Comparison of ENCODE assay signal across 7 mouse cellular contexts in genomic region chr8:104591133-104591834, GRCm38 (mm10). TPM values are rescaled to one million over a fixed set of nuclear protein-coding genes. Genes with fewer than 3 reads are reported as not detected.
A peak's percentile ranks its signal among the peaks of the same experiment; 100 is the strongest.
DNase-seq lines count a peak whose midpoint lies in the region; ATAC-seq and TF ChIP-seq lines count a peak whose summit lies in the region.

TSS of gene Pdp2 (plus strand) at chr8:104591451.

- no peaks in the 10 kb centered on the region for H3K27me3 ChIP-seq in embryonic facial prominence, embryonic 10.5 days (replicated peaks; ENCODE audit: low read depth, poor library complexity, severe bottlenecking)
- no peaks in the 10 kb centered on the region for H3K27me3 ChIP-seq in intestine, postnatal 0 days (replicated peaks; ENCODE audit: control insufficient read depth, insufficient read depth, low read length)
- no peaks in the 10 kb centered on the region for H3K27me3 ChIP-seq in midbrain, embryonic 12.5 days
- H3K27me3 ChIP-seq in small intestine, adult 2 months (ENCODE audit: control insufficient read depth, insufficient read depth, low read length) = no peaks in the 10 kb centered on the region

- peak within 1 kb of the TSS; percentile 80 for H3K4me2 ChIP-seq in intestine, postnatal 0 days (replicated peaks; ENCODE audit: low read depth)
- H3K4me2 ChIP-seq in midbrain, embryonic 12.5 days (replicated peaks) = peak within 1 kb of the TSS; percentile 86

- ATAC-seq in intestine, postnatal 0 days = peak; percentile 98
- peak; percentile 97 for ATAC-seq in midbrain, embryonic 12.5 days (ENCODE audit: low FRiP score, low read depth)

- intact Hi-C loops in left cerebral cortex, postnatal 4 days (cut with DNase I) = no loop called here

- H3K4me3 ChIP-seq in embryonic facial prominence, embryonic 10.5 days = peak within 1 kb of the TSS; percentile 87
- peak within 1 kb of the TSS; percentile 69 for H3K4me3 ChIP-seq in intestine, postnatal 0 days (ENCODE audit: low read depth, low read length)
- peak within 1 kb of the TSS; percentile 76 for H3K4me3 ChIP-seq in midbrain, embryonic 12.5 days
- H3K4me3 ChIP-seq in small intestine, adult 2 months (ENCODE audit: low read depth, low read length) = peak within 1 kb of the TSS; percentile 74

- peak; percentile 92 for TF ChIP-seq POLR2A in small intestine, adult 2 months (IDR thresholded peaks at IDR 0.05; ENCODE audit: low read depth, low read length)

- peaks cover 31% of the 10 kb centered on the region for H3K36me3 ChIP-seq in embryonic facial prominence, embryonic 10.5 days (replicated peaks)
- H3K36me3 ChIP-seq in intestine, postnatal 0 days (ENCODE audit: control insufficient read depth, insufficient read depth) = peaks cover 25% of the 10 kb centered on the region
- peaks cover 26% of the 10 kb centered on the region for H3K36me3 ChIP-seq in midbrain, embryonic 12.5 days
- peaks cover 24% of the 10 kb centered on the region for H3K36me3 ChIP-seq in small intestine, adult 2 months (ENCODE audit: control insufficient read depth, insufficient read depth, low read length)

- 1% methylated on average over 44 of the region's 44 CpGs for WGBS in embryonic facial prominence, embryonic 10.5 days
- under 1% methylated on average over 44 of the region's 44 CpGs for WGBS in intestine, postnatal 0 days
- under 1% methylated on average over 37 of the region's 44 CpGs for WGBS in midbrain, embryonic 12.5 days
- WGBS in small intestine, adult 2 months = under 1% methylated on average over 44 of the region's 44 CpGs

- no peaks in the 10 kb centered on the region for H3K9me3 ChIP-seq in embryonic facial prominence, embryonic 10.5 days
- H3K9me3 ChIP-seq in intestine, postnatal 0 days (ENCODE audit: control insufficient read depth) = no peaks in the 10 kb centered on the region
- H3K9me3 ChIP-seq in midbrain, embryonic 12.5 days = no peaks in the 10 kb centered on the region

- H3K9ac ChIP-seq in intestine, postnatal 0 days (ENCODE audit: low read depth, low read length) = peak within 1 kb of the TSS; percentile 40
- peak within 1 kb of the TSS; percentile 78 for H3K9ac ChIP-seq in midbrain, embryonic 12.5 days (replicated peaks)

- peak; percentile 94 for DNase-seq in adrenal gland, postnatal 10 days
- peak; percentile 93 for DNase-seq in embryonic facial prominence, embryonic 10.5 days (ENCODE audit: low spot score)
- DNase-seq in gonadal fat pad, adult 2 months (ENCODE audit: low read depth) = peak; percentile 70
- DNase-seq in left cerebral cortex, postnatal 4 days = peak; percentile 94

- H3K4me1 ChIP-seq in embryonic facial prominence, embryonic 10.5 days = peaks cover 18% of the 10 kb centered on the region
- no peaks in the 10 kb centered on the region; the same call in 1 of the 2 replicates for H3K4me1 ChIP-seq in intestine, postnatal 0 days (replicated peaks; ENCODE audit: control insufficient read depth, insufficient read depth, low read length)
- peaks cover 11% of the 10 kb centered on the region; the same call in 1 of the 2 replicates for H3K4me1 ChIP-seq in midbrain, embryonic 12.5 days
- H3K4me1 ChIP-seq in small intestine, adult 2 months (ENCODE audit: control insufficient read depth, insufficient read depth, insufficient read length, low read length) = peaks cover 7% of the 10 kb centered on the region; the same call in 1 of the 2 replicates

- TF ChIP-seq CTCF in intestine, postnatal 0 days (IDR thresholded peaks at IDR 0.05; ENCODE audit: low read depth) = no peak
- TF ChIP-seq CTCF in small intestine, adult 2 months (IDR thresholded peaks at IDR 0.05; ENCODE audit: extremely low read depth, insufficient read length, insufficient replicate concordance, low read depth, low read length) = no peak

- peak within 1 kb of the TSS; percentile 87 for H3K27ac ChIP-seq in embryonic facial prominence, embryonic 10.5 days (replicated peaks)
- peak within 1 kb of the TSS; percentile 81 for H3K27ac ChIP-seq in intestine, postnatal 0 days (ENCODE audit: low read depth, low read length)
- H3K27ac ChIP-seq in midbrain, embryonic 12.5 days (replicated peaks) = peak within 1 kb of the TSS; percentile 80
- H3K27ac ChIP-seq in small intestine, adult 2 months (ENCODE audit: insufficient read depth, low read depth, low read length) = peak within 1 kb of the TSS; percentile 83

RNA-seq across cellular contexts. Expression of gene Pdp2, which starts in this region (rescaled TPM):
- 10 to 100 TPM; 25.1 to 32.4 TPM for total RNA-seq in adrenal gland, postnatal 10 days (2021)
- polyA plus RNA-seq in embryonic facial prominence, embryonic 10.5 days (2016; fragmentation: Nextera tagmentation; extraction: Ambion mirVana) = 15.4 and 16.0 TPM in 2 replicates
- polyA plus RNA-seq in gonadal fat pad, adult 2 months (2012; rRNA removed) = 7.6 and 8.6 TPM in 2 replicates
- polyA plus RNA-seq in intestine, postnatal 0 days (2015; fragmentation: Nextera tagmentation; extraction: Ambion mirVana) = 12.2 and 15.2 TPM in 2 replicates
- 10 to 100 TPM; 13.0 to 13.6 TPM for total RNA-seq in left cerebral cortex, postnatal 4 days (2021)
- polyA plus RNA-seq in midbrain, embryonic 12.5 days (2016; fragmentation: Nextera tagmentation; extraction: Ambion mirVana) = 14.7 and 15.8 TPM in 2 replicates
- polyA plus RNA-seq in small intestine, adult 2 months (2012; rRNA removed) = 1.9 and 5.8 TPM in 2 replicates

Comparison
In these comparisons a context has a peak if more than half of its experiments do, and no peak if none do; other contexts are left out.
1. Peak in every context shown above with its lines: DNase-seq, ATAC-seq, H3K4me3 ChIP-seq and H3K27ac ChIP-seq.